Mouse (Mus musculus): ENCODE measurements around the gene Slc17a7. TPM values are rescaled to one million over a fixed set of nuclear protein-coding genes. Genes with fewer than 3 reads are reported as not detected.

Gene Slc17a7
- total RNA-seq (2023) = 0.23 TPM in 1 of 2 replicates, not detected in the other

GRCm38 (mm10) chr7:45163735-45164490 is at the start of gene Slc17a7:
Gene Slc17a7, plus strand, starts transcription at chr7:45163949.

GRCm38 (mm10) chr7:45124224-45125143 is 39.3 kb upstream of the Slc17a7 start, which contains the start of gene Rps11:
Gene Rps11, minus strand, starts transcription at chr7:45124439.

GRCm38 (mm10) chr7:45128624-45129246 is 35.0 kb upstream of the Slc17a7 start, which contains the start of gene Rpl13a:
Gene Rpl13a, minus strand, starts transcription at chr7:45128761.

GRCm38 (mm10) chr7:45135993-45136567 is 27.7 kb upstream of the Slc17a7 start, which contains the start of the genes Gm45713 and Flt3l:
Gene Gm45713, minus strand, starts transcription at chr7:45136231.
Gene Flt3l, minus strand, starts transcription at chr7:45136432.

GRCm38 (mm10) chr7:45154096-45154992 is 9.4 kb upstream of the Slc17a7 start, which contains the start of the genes Pih1d1 and Aldh16a1:
Gene Pih1d1, plus strand, starts transcription at chr7:45154303.
Gene Aldh16a1, minus strand, starts transcription at chr7:45154584.

GRCm38 (mm10) chr7:45179469-45179868 is 15.7 kb downstream of the Slc17a7 start, which contains the start of gene Gfy:
Gene Gfy, minus strand, starts transcription at chr7:45179569.

GRCm38 (mm10) chr7:45180896-45181477 is 17.2 kb downstream of the Slc17a7 start, which contains the start of gene Pth2:
Gene Pth2, plus strand, starts transcription at chr7:45180995.

GRCm38 (mm10) chr7:45204380-45205143 is 40.8 kb downstream of the Slc17a7 start, which contains the start of gene Ccdc155:
Gene Ccdc155, minus strand, starts transcription at chr7:45204892.

GRCm38 (mm10) chr7:45211851-45212251 is 48.1 kb downstream of the Slc17a7 start, which contains the start of gene Dkkl1:
Gene Dkkl1, minus strand, starts transcription at chr7:45212147.

GRCm38 (mm10) chr7:45215673-45216441 is 52.1 kb downstream of the Slc17a7 start, which contains the start of gene Tead2:
Gene Tead2, plus strand, starts transcription at chr7:45215753.

Other genes starting within 250 kb of the Slc17a7 start
- gene Ap2a1, start 234.5 kb upstream of the Slc17a7 start, total RNA-seq (2023) = 64.6 and 68.6 TPM in 2 replicates
- not detected in 2 replicates for gene Tsks, start 220.7 kb upstream of the Slc17a7 start, total RNA-seq (2023)
- 0.23 and 1.3 TPM in 2 replicates for gene Cpt1c, start 189.1 kb upstream of the Slc17a7 start, total RNA-seq (2023)
- 48.5 and 57.0 TPM in 2 replicates for gene Prmt1, start 177.4 kb upstream of the Slc17a7 start, total RNA-seq (2023)
- gene Irf3, start 166.3 kb upstream of the Slc17a7 start, total RNA-seq (2023) = 44.5 and 55.1 TPM in 2 replicates
- 7.3 and 7.9 TPM in 2 replicates for gene Bcl2l12, start 165.2 kb upstream of the Slc17a7 start, total RNA-seq (2023)
- 59.4 and 75.8 TPM in 2 replicates for gene Scaf1, start 147.6 kb upstream of the Slc17a7 start, total RNA-seq (2023)
- 7.6 and 7.8 TPM in 2 replicates for gene Rras, start 146.0 kb upstream of the Slc17a7 start, total RNA-seq (2023)
- 15.9 and 19.2 TPM in 2 replicates for gene Prr12, start 111.1 kb upstream of the Slc17a7 start, total RNA-seq (2023)
- gene Nosip, start 101.5 kb upstream of the Slc17a7 start, total RNA-seq (2023) = 32.5 and 35.9 TPM in 2 replicates
- 15.3 and 20.8 TPM in 2 replicates for gene Prrg2, start 101.3 kb upstream of the Slc17a7 start, total RNA-seq (2023)
- gene Rcn3, start 71.7 kb upstream of the Slc17a7 start, total RNA-seq (2023) = 2.6 and 3.0 TPM in 2 replicates
- 11.5 and 11.6 TPM in 2 replicates for gene Fcgrt, start 60.1 kb upstream of the Slc17a7 start, total RNA-seq (2023)
- 561 and 713 TPM in 2 replicates for gene Rps11, start 39.5 kb upstream of the Slc17a7 start, total RNA-seq (2023)
- 790 and 900 TPM in 2 replicates for gene Rpl13a, start 35.2 kb upstream of the Slc17a7 start, total RNA-seq (2023)
- gene Gm45713, start 27.7 kb upstream of the Slc17a7 start, total RNA-seq (2023) = not detected in 2 replicates
- 22.0 and 23.2 TPM in 2 replicates for gene Flt3l, start 27.5 kb upstream of the Slc17a7 start, total RNA-seq (2023)
- 41.1 and 44.5 TPM in 2 replicates for gene Pih1d1, start 9.6 kb upstream of the Slc17a7 start, total RNA-seq (2023)
- 77.5 and 91.9 TPM in 2 replicates for gene Aldh16a1, start 9.4 kb upstream of the Slc17a7 start, total RNA-seq (2023)
- gene Gfy, start 15.6 kb downstream of the Slc17a7 start, total RNA-seq (2023) = not detected in 2 replicates
- not detected in 2 replicates for gene Pth2, start 17.0 kb downstream of the Slc17a7 start, total RNA-seq (2023)
- gene Ccdc155, start 40.9 kb downstream of the Slc17a7 start, total RNA-seq (2023) = not detected in 2 replicates
- not detected in 2 replicates for gene Dkkl1, start 48.2 kb downstream of the Slc17a7 start, total RNA-seq (2023)
- gene Tead2, start 51.8 kb downstream of the Slc17a7 start, total RNA-seq (2023) = not detected in 2 replicates
- 347 and 367 TPM in 2 replicates for gene Cd37, start 75.2 kb downstream of the Slc17a7 start, total RNA-seq (2023)
- gene Slc6a16, start 77.1 kb downstream of the Slc17a7 start, total RNA-seq (2023) = 1.2 and 1.3 TPM in 2 replicates
- gene Slc6a21, start 113.6 kb downstream of the Slc17a7 start, total RNA-seq (2023) = not detected in 2 replicates
- 3.6 and 5.2 TPM in 2 replicates for gene Trpm4, start 169.8 kb downstream of the Slc17a7 start, total RNA-seq (2023)
- not detected in 2 replicates for gene Hrc, start 171.3 kb downstream of the Slc17a7 start, total RNA-seq (2023)
- 0.09 TPM in 1 of 2 replicates, not detected in the other for gene Ppfia3, start 203.1 kb downstream of the Slc17a7 start, total RNA-seq (2023)
- 2.5 TPM in 1 of 2 replicates, not detected in the other for gene Lin7b, start 206.6 kb downstream of the Slc17a7 start, total RNA-seq (2023)
- gene Snrnp70, start 231.8 kb downstream of the Slc17a7 start, total RNA-seq (2023) = 255 and 367 TPM in 2 replicates
- not detected in 2 replicates for gene Kcna7, start 241.7 kb downstream of the Slc17a7 start, total RNA-seq (2023)
- gene Ntf5, start 249.7 kb downstream of the Slc17a7 start, total RNA-seq (2023) = not detected in 2 replicates